Mouse (Mus musculus): ENCODE measurements around the gene Prkd3. TPM values are rescaled to one million over a fixed set of nuclear protein-coding genes. Genes with fewer than 3 reads are reported as not detected.

Gene Prkd3
- polyA plus RNA-seq, 1 experiment from 2014 or later: 8.1 TPM

DNA sequence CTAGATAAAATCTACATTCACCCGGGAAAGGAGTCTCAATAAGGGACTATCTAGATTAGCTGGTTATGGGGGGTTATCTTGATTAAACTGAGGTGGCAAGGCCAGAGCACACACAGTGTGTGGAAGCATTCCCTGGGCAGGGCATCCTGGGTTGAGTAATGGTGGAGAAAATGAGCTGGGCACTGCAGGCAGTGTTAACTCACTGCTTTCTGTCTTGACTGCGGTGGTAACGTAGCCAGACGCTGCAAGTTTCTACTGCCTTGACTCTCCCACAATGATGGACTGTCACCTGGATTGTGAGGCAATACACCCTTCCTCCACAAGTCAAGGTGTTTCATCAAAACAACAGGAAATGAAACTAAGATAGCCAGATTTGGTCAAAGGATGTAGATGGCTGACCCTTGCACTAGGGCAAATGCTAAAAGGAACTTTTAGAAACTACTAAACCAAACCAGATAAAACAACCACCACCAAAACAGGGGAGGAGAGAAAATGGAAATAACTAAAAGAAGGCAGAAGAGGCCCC is 20.8 kb downstream of the Prkd3 start:
- H3K27ac ChIP-seq (replicated peaks): no peak overlapping the region

DNA sequence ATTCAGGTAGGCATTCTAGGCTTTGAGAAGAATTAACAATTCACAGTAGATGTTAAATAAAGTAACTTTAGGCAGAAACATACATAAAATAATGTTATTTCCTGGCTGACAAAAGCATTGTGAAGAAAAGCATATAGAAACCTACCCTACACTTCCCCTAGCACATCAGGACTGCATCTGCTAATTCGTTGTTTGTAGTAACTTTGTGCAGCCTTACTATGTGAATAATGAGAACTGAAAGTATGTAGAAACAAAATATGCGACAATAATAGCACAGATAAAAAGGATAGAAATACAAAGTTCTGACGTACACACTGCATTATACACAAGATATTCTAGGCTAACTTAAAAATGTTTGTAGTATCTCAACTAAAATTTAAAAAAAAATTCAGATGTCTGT is 21.4 kb downstream of the Prkd3 start:
- ATAC-seq (ENCODE audit: insufficient read depth): no peak
- Histone ChIP-seq H3K9me3 (replicated peaks) (no peaks in the 10 kb centered on the region), H3K4me2 (no peak overlapping the region), H3K27me3 (no peaks in the 10 kb centered on the region), H3K4me3 (replicated peaks) (no peak overlapping the region), H3K36me3 (replicated peaks) (no peaks in the 10 kb centered on the region), H3K9ac (no peak overlapping the region), H3K4me1 (replicated peaks) (peaks cover 14% of the 10 kb centered on the region; the same call in 1 of the 2 replicates), H3K27ac (replicated peaks) (no peak overlapping the region)
- WGBS (ENCODE audit: insufficient replicate concordance): 67% methylated on average over 3 of the region's 3 CpGs

More for the DNA sequence above, 20.8 kb downstream of the Prkd3 start:
- H3K9me3 ChIP-seq (replicated peaks): no peaks in the 10 kb centered on the region
- H3K4me3 ChIP-seq (replicated peaks): no peak overlapping the region
- 67% methylated on average over 4 of the region's 4 CpGs for WGBS (ENCODE audit: insufficient replicate concordance)
- no peaks in the 10 kb centered on the region for H3K27me3 ChIP-seq
- no peak for ATAC-seq (ENCODE audit: insufficient read depth)
- H3K36me3 ChIP-seq (replicated peaks): no peaks in the 10 kb centered on the region
- no peak overlapping the region for H3K4me2 ChIP-seq
- H3K4me1 ChIP-seq (replicated peaks): peaks cover 14% of the 10 kb centered on the region; the same call in 1 of the 2 replicates
- no peak overlapping the region for H3K9ac ChIP-seq

DNA sequence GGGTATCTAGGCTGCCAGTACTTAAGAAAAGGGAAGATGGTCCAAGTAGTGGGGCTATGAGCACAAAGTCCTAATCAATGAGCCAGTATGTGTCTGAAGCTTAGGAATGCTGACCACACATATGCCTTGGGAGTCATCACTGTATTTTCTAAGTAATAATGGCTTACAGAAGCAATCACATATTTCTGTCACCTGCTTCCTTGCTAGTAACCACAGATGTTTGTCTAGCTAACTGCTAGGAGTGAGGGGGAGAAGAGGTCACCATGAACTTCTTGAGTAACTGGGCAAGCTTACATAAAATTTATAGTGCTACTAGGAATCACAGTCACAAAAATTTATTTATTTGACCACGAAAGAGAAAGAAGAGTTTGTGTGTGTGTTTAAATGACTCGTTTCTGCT is 22.5 kb downstream of the Prkd3 start:
- 63% methylated on average over 2 of the region's 2 CpGs for WGBS (ENCODE audit: insufficient replicate concordance)
- H3K4me2 ChIP-seq: no peak overlapping the region
- H3K4me1 ChIP-seq (replicated peaks): peaks cover 13% of the 10 kb centered on the region; the same call in 1 of the 2 replicates
- H3K9ac ChIP-seq: no peak overlapping the region
- ATAC-seq (ENCODE audit: insufficient read depth): no peak
- no peaks in the 10 kb centered on the region for H3K27me3 ChIP-seq
- H3K27ac ChIP-seq (replicated peaks): no peak overlapping the region
- no peak overlapping the region for H3K4me3 ChIP-seq (replicated peaks)
- H3K9me3 ChIP-seq (replicated peaks): no peaks in the 10 kb centered on the region
- no peaks in the 10 kb centered on the region for H3K36me3 ChIP-seq (replicated peaks)

DNA sequence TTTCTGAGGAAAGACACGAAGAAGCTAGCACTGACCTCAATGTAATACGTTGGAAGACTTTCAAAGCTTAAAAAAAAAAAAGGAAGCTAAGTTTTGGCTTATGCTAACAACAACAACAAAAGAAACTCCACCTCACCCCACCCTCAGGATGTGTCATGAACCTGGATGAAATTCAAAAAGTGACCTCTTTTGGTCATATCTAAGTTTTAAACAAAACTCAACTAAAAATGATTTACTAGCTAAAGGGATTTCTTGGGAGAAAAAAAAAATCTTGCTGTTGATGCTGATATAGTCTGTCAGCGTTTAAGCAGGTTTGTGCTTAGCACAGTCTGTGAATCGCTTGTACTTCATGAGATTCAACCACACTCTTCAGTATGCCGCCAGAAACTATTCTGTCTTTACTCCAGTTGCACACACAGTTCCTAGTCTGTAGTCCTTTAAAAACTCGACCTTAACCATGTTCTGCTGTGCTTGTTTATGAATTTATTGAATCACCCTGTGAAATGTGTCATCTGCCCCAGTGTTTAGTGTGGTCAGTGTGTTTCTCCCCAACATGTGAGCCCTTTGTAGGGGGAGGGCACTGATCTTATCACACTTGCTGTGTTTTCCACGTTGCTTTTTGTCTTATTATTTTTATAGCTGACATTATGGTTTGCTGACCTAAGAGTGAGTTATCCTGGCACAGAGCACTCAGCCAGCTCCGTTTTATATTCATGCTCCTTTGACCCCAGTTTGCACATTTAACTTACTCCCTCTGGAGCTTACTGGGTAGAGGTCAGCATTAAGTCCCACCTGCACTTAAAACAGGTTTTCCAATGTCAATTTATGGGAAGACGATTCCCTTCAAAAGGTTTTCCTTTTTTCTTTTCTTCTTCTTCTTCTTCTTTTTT is 25.4 kb downstream of the Prkd3 start:
- H3K4me3 ChIP-seq (replicated peaks): no peak overlapping the region
- H3K4me1 ChIP-seq (replicated peaks): peaks cover 11% of the 10 kb centered on the region
- no peak overlapping the region for H3K4me2 ChIP-seq
- H3K9ac ChIP-seq: no peak overlapping the region
- H3K27me3 ChIP-seq: no peaks in the 10 kb centered on the region
- ATAC-seq (ENCODE audit: insufficient read depth): no peak
- no peak overlapping the region for H3K27ac ChIP-seq (replicated peaks)
- no peaks in the 10 kb centered on the region for H3K9me3 ChIP-seq (replicated peaks)
- 53% methylated on average over 9 of the region's 9 CpGs for WGBS (ENCODE audit: insufficient replicate concordance)
- no peaks in the 10 kb centered on the region for H3K36me3 ChIP-seq (replicated peaks)

DNA sequence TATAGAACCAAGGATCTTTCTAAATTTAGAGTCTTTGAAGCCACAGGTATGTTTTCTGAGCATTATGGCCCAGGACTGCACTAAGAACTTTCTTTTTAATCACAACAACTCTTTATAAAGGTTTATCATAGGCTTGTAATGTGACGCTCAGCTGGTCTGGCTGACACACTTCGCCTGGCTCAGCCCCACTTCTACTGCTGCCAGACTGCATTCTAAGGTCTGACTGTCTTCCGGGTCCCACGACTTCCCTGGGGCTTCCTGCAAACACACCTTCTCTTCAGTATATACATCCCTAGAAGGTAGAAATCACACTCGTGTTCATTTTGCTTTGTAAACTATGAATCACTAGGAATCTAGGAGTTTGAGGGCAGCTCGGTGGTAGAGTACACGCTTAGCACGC is 26.2 kb downstream of the Prkd3 start:
- WGBS (ENCODE audit: insufficient replicate concordance): 75% methylated on average over 8 of the region's 8 CpGs
- H3K4me3 ChIP-seq (replicated peaks): no peak overlapping the region
- H3K4me1 ChIP-seq (replicated peaks): peaks cover 5% of the 10 kb centered on the region
- no peak overlapping the region for H3K4me2 ChIP-seq
- no peak overlapping the region for H3K9ac ChIP-seq
- no peaks in the 10 kb centered on the region for H3K36me3 ChIP-seq (replicated peaks)
- no peaks in the 10 kb centered on the region for H3K9me3 ChIP-seq (replicated peaks)
- H3K27me3 ChIP-seq: no peaks in the 10 kb centered on the region
- no peak overlapping the region for H3K27ac ChIP-seq (replicated peaks)
- ATAC-seq (ENCODE audit: insufficient read depth): no peak

DNA sequence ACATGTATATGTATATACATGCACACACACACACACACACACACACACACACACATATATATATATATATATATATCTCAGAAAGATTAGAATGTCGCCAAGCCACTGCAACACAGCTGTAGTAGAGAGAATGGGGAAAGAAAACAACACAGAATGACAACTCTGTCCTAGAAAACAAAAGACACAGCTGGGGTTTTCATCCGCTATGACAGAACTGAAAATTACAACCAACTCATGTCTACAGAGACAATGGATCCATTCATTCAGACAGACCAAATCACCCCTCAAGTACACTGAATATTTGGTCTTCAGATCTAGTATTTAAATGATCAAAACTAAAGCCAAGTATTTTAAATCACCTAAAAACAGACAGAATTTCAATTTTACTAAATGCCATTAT is 26.9 kb downstream of the Prkd3 start:
- no peak overlapping the region for H3K27ac ChIP-seq (replicated peaks)
- no peak overlapping the region for H3K4me2 ChIP-seq
- WGBS (ENCODE audit: insufficient replicate concordance): 52% methylated on average over 2 of the region's 2 CpGs
- no peak for ATAC-seq (ENCODE audit: insufficient read depth)
- H3K9me3 ChIP-seq (replicated peaks): no peaks in the 10 kb centered on the region
- no peak overlapping the region for H3K4me3 ChIP-seq (replicated peaks)
- no peaks in the 10 kb centered on the region for H3K36me3 ChIP-seq (replicated peaks)
- no peak overlapping the region for H3K9ac ChIP-seq
- H3K27me3 ChIP-seq: no peaks in the 10 kb centered on the region
- H3K4me1 ChIP-seq (replicated peaks): peaks cover 5% of the 10 kb centered on the region

DNA sequence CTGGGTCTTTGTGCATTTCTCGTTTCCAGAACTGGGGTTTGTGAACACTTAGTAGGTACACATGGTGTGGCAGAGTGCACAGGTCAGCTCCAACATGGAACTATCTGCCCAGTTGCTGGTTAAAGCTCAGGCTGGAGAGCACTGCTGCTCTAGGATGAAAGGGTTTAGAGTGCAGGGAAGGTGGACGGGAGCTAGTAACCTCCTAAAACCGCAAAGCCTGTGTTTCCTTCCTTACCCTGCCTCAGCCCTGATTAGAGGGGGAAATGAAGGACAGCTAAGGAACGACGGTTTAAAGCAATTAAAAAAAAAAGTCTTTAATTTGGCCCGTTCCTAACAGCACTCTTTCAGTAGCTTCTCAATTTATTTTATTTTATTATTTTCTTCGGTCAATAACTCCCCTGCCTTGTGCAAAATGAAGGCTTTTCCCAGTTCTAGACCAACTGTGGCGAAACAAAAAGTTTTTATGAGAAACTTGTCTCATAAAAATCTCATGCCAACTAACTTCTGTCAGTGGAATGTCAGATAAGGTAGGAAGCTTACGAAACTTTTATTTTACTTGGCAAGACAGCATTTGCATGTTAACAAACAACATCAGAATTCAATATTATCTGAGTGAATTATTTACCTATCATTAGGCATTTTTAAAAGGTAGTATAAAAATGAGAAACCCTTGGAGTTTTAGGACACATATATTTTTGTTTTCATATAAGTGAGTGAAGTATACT is 28.2 kb downstream of the Prkd3 start:
- Histone ChIP-seq H3K4me2 (no peak overlapping the region), H3K36me3 (replicated peaks) (no peaks in the 10 kb centered on the region), H3K4me1 (replicated peaks) (peaks cover 5% of the 10 kb centered on the region), H3K27me3 (no peaks in the 10 kb centered on the region), H3K4me3 (replicated peaks) (no peak overlapping the region), H3K9me3 (replicated peaks) (no peaks in the 10 kb centered on the region), H3K9ac (no peak overlapping the region), H3K27ac (replicated peaks) (no peak overlapping the region)
- WGBS (ENCODE audit: insufficient replicate concordance): 24% methylated on average over 9 of the region's 9 CpGs
- ATAC-seq (ENCODE audit: insufficient read depth): no peak

DNA sequence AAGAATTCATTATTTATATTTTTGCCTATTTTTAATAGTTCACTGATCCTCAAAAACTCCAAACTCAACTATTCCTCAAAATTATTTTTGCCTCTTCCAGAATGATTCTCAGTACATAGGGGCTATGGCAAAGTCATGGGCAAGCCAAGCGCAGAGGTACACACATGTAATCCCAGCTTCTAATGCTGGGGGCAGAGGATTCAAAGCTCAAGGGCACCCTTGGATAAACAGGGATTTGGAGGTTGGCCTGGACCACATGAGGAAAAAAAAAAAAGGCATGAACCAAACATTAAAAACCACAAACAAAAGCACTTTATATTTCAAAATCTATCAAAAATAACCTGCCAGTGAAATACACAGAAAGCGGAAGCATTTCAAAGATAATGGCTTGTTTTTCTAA is 29.1 kb downstream of the Prkd3 start:
- Histone ChIP-seq H3K4me1 (replicated peaks) (peaks cover 5% of the 10 kb centered on the region), H3K27ac (replicated peaks) (no peak overlapping the region), H3K9ac (no peak overlapping the region), H3K27me3 (no peaks in the 10 kb centered on the region), H3K9me3 (replicated peaks) (no peaks in the 10 kb centered on the region), H3K4me3 (replicated peaks) (no peak overlapping the region), H3K36me3 (replicated peaks) (no peaks in the 10 kb centered on the region), H3K4me2 (no peak overlapping the region)
- no peak for ATAC-seq (ENCODE audit: insufficient read depth)
- WGBS (ENCODE audit: insufficient replicate concordance): 80% methylated on average over 2 of the region's 2 CpGs

DNA sequence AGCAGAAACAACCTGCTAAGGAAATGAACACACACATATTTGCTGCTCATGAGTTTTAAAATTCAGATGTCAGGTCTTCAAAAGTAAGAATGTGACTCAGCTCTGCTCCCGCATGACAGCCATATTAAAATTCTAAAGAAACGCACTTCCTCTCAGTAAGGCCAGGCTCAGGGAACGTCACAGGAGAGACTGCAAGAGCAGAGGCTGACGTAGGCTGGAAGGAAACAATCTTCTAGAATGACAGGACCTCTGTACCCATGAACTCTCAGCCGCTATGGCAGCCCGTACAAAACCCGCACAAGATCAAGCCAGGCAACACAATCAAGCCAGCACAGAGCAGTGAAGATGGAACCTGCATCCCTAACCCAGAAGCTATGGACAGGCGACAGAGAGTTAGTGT is 31.6 kb downstream of the Prkd3 start:
- ATAC-seq (ENCODE audit: insufficient read depth): no peak
- Histone ChIP-seq H3K27me3 (no peaks in the 10 kb centered on the region), H3K4me2 (no peak overlapping the region), H3K9me3 (replicated peaks) (no peaks in the 10 kb centered on the region), H3K27ac (replicated peaks) (no peak overlapping the region), H3K36me3 (replicated peaks) (no peaks in the 10 kb centered on the region), H3K9ac (no peak overlapping the region), H3K4me3 (replicated peaks) (no peak overlapping the region), H3K4me1 (replicated peaks) (peaks cover 7% of the 10 kb centered on the region; the same call in 1 of the 2 replicates)
- 60% methylated on average over 8 of the region's 8 CpGs for WGBS (ENCODE audit: insufficient replicate concordance)

DNA sequence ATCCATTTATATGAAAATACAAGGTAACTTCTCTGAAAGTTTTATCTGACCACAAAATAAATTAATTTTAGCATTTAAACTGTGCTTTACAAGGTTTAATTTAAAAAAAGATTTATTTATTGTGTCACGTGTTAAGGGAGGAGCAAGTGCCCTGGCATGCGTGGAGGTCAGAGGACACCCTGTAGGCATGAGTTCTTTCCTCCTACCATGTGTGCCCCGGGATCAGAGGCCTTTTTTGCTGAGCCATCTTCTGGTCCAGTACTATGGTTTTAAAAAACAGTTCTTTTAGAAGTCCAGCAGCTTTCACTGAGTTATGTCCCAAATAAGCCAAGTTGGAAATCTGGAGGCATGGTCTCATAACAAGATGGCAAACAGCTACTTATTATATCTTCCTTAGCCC is 36.9 kb downstream of the Prkd3 start:
- no peaks in the 10 kb centered on the region for H3K9me3 ChIP-seq (replicated peaks)
- H3K27ac ChIP-seq (replicated peaks): no peak overlapping the region
- peaks cover 7% of the 10 kb centered on the region for H3K36me3 ChIP-seq (replicated peaks)
- 0 out of 2 replicates have a peak, but pooled peaks cover 3% of the 10 kb centered on the region for H3K4me1 ChIP-seq (replicated peaks)
- 74% methylated on average over 3 of the region's 3 CpGs for WGBS (ENCODE audit: insufficient replicate concordance)
- no peak for ATAC-seq (ENCODE audit: insufficient read depth)
- H3K9ac ChIP-seq: no peak overlapping the region
- no peaks in the 10 kb centered on the region for H3K27me3 ChIP-seq
- no peak overlapping the region for H3K4me2 ChIP-seq
- H3K4me3 ChIP-seq (replicated peaks): no peak overlapping the region

DNA sequence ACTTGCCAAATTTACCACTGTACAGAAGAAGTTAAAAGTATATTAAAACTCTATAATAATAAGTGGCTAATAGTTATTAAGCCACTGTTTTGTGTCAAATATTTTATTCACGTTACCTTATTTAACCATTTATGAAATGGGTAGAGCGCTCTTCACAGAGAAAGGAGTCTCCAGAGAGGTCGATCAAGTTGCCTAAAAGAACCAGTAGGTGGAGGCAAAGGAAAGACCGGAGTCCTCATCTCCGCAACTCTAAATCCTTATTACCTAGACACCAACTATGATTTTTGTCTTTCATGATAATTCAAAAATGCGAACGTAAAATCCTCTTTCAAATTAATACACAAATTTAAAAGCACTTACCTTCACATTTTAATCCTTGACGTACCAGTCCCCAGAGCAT is 37.5 kb downstream of the Prkd3 start:
- Histone ChIP-seq H3K4me1 (replicated peaks) (0 out of 2 replicates have a peak, but pooled peaks cover 3% of the 10 kb centered on the region), H3K9ac (no peak overlapping the region), H3K27ac (replicated peaks) (no peak overlapping the region), H3K36me3 (replicated peaks) (peaks cover 7% of the 10 kb centered on the region), H3K4me3 (replicated peaks) (no peak overlapping the region), H3K4me2 (no peak overlapping the region), H3K27me3 (no peaks in the 10 kb centered on the region), H3K9me3 (replicated peaks) (no peaks in the 10 kb centered on the region)
- ATAC-seq (ENCODE audit: insufficient read depth): no peak
- WGBS (ENCODE audit: insufficient replicate concordance): 80% methylated on average over 8 of the region's 8 CpGs
